Mouse (Mus musculus) hindbrain, embryonic 14.5 days (tissue): ENCODE results near the gene Plekho2. TPM values are rescaled to one million over a fixed set of nuclear protein-coding genes. Genes with fewer than 3 reads are reported as not detected.
A peak's percentile ranks its signal among the peaks of the same experiment; 100 is the strongest.

Experiments
- ATAC-seq: fragments of 200-750 bp; cut with Nextera tagmentation; 2 replicates; pipeline ENCODE4 v1.8.0; 2017; ENCODE audit warnings: moderate number of reproducible peaks, mild to moderate bottlenecking, moderate TSS enrichment, moderate library complexity; ENCODE audit not compliant: low FRiP score
- DNase-seq: peaks from one replicate; pipeline ENCODE4 v3.0.0-alpha.2; 2015; ENCODE audit warnings: low spot score
- H3K27ac ChIP-seq: fragments of 300-500 bp; sonication (generic); 2 replicates; pipeline ENCODE4 v1.5.1; 2014; ENCODE audit warnings: mild to moderate bottlenecking, moderate library complexity
- H3K27me3 ChIP-seq: fragments of 300-500 bp; sonication (generic); 2 replicates; pipeline ENCODE4 v1.6.1; 2014; ENCODE audit warnings: mild to moderate bottlenecking, low read length, mixed read lengths; ENCODE audit not compliant: control insufficient read depth, insufficient read depth
- H3K36me3 ChIP-seq: fragments of 300-500 bp; sonication (generic); replicated peaks from 2 replicates; pipeline ENCODE4 v1.6.1; 2014; ENCODE audit not compliant: control insufficient read depth, insufficient read depth
- H3K4me1 ChIP-seq: fragments of 300-500 bp; sonication (generic); replicated peaks from 2 replicates; pipeline ENCODE4 v1.6.1; 2014; ENCODE audit warnings: antibody characterized with exemption, low read length, mixed read lengths; ENCODE audit not compliant: control insufficient read depth, insufficient read depth
- H3K4me2 ChIP-seq: fragments of 300-500 bp; sonication (generic); replicated peaks from 2 replicates; pipeline ENCODE4 v1.6.1; 2014; ENCODE audit warnings: mild to moderate bottlenecking, moderate library complexity
- H3K4me3 ChIP-seq: fragments of 300-500 bp; sonication (generic); replicated peaks from 2 replicates; pipeline ENCODE4 v1.5.1; 2014; ENCODE audit warnings: mild to moderate bottlenecking, low read length
- H3K9ac ChIP-seq: fragments of 300-500 bp; sonication (generic); 2 replicates; pipeline ENCODE4 v1.6.1; 2014
- H3K9me3 ChIP-seq: fragments of 300-500 bp; sonication (generic); 2 replicates; pipeline ENCODE4 v1.6.1; 2016; ENCODE audit warnings: low read length; ENCODE audit not compliant: control insufficient read depth
- WGBS: fragments of 180-500 bp; shearing (Covaris S2); extraction: QIAGEN DNeasy Blood & Tissue Kit; methylation state at CpG from one replicate; pipeline ENCODE4 v1.1.7; 2014; 5-methylcytosine and 5-hydroxymethylcytosine counted together
- polyA plus RNA-seq: library from polyadenylated mRNA; unstranded; fragments of >200 nt; fragmentation: Nextera tagmentation; extraction: Ambion mirVana; gene quantifications from 2 replicates; pipeline ENCODE4 v1.2.1, GENCODE M21; 2014

Gene Plekho2
- polyA plus RNA-seq, 1 experiment from 2014 or later = 4.4 TPM

DNA sequence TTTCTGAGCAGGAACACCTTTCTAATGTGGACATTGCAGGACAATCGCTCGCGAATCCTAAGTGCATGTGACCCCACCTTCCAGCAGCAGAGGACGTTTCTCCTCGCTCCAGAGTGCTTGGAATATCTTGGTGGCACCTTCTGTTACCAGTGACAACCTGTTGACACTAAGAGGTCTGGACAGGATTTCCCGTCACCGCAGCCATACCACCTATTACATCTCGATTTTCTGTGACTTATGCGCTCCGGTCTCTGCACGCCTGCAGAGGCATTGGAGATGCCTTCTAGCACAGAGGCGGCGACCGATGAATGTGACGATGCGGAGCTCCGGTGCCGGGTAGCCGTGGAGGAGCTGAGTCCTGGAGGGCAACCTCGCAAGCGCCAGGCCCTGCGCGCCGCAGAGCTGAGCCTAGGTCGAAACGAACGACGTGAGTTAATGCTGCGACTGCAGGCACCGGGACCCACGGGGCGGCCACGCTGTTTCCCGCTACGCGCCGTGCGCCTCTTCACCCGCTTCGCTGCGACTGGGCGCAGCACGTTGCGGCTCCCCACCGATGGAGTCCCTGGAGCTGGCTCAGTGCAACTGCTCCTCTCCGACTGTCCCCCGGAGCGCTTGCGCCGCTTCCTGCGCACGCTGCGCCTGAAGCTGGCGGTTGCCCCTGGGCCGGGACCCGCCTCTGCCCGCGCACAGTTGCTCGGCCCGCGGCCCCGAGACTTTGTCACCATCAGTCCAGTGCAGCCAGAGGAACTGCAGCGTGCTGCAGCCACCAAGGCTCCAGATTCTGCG is 7.9 kb upstream of the Plekho2 start:
- H3K4me2 ChIP-seq = peak overlapping the region; percentile 99
- H3K4me3 ChIP-seq = peak overlapping the region; percentile 47
- peak overlapping the region; percentile 61 for H3K9ac ChIP-seq
- no peak overlapping the region for H3K27ac ChIP-seq
- ATAC-seq (peak; percentile 44; the same call in 1 of the 2 replicates), DNase-seq (no peak)
- no peaks in the 10 kb centered on the region for H3K9me3 ChIP-seq
- peaks cover 22% of the 10 kb centered on the region for H3K4me1 ChIP-seq
- WGBS = under 1% methylated on average over 64 of the region's 64 CpGs
- no peaks in the 10 kb centered on the region for H3K36me3 ChIP-seq
- no peaks in the 10 kb centered on the region for H3K27me3 ChIP-seq

DNA sequence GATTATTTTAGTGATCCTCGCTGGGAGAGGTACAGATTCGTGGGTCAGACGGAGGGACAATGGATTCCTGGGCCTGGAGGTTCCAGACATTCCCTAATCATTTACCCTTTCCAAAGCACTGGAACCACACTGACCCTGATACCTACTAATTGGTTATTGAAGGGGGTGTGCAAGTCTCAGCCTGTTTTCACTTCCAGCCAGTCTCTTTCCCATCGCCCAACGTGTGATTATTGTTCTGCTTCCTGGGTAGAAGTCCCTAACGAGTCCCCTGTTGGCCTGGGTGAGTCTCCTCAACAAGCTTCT is 7.4 kb upstream of the Plekho2 start:
- ATAC-seq = no peak

DNA sequence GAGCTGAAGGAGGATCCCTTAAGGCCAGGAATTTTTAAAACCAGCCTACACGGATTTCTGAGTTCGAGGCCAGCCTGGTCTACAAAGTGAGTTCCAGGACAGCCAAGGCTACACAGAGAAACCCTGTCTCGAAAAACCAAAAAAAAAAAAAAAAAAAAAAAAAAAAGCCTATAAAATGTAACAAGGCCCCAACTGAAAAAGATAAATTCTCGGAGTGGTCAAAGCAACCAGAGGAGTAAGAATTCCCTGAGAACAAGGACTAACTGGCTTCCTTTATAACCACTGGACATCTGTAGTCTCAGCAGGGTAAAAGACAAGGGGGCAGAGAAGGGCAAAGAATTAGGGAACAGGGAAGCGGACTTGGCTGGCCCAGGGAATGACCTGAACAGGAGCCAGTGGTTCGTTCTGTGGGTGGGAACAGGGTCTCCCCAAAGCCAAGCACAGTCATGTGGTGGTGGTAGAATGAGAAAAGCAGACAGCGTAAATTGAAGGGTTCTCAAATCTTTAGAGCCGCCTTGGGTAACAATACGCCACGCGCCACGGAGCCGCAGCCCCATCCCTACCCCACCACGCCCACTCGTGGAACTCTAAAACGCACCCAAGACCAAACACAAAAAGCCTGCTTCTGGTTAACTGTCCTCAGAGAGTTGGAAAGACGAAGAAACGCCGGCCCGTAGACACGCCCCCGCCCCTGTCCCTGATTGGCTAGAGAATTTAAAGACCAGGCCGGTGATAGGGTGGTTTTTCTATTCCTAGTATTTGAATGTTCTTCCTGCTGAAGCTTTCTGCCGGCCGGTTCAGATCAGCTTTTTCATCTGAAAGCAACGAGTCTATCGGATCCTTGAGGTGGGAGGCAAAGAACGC is 6.8 kb upstream of the Plekho2 start, which contains the start of gene Pif1:
TSS of gene Pif1 (plus strand) at position 755 of the 864 bp plus-strand sequence.
- peak within 1 kb of the TSS; percentile 47 for H3K4me3 ChIP-seq
- H3K27ac ChIP-seq = no peak within 1 kb of the TSS; the same call in 1 of the 2 replicates
- no peaks in the 10 kb centered on the region for H3K36me3 ChIP-seq
- H3K4me1 ChIP-seq = peaks cover 22% of the 10 kb centered on the region
- H3K4me2 ChIP-seq = peak within 1 kb of the TSS; percentile 99
- H3K9me3 ChIP-seq = no peaks in the 10 kb centered on the region
- H3K9ac ChIP-seq = peak within 1 kb of the TSS; percentile 61
- DNase-seq (peak; percentile 78), ATAC-seq (peak; percentile 85)
- no peaks in the 10 kb centered on the region for H3K27me3 ChIP-seq
- 10% methylated on average over 28 of the region's 28 CpGs for WGBS

More for the DNA sequence above, 7.4 kb upstream of the Plekho2 start:
- peaks cover 22% of the 10 kb centered on the region for H3K4me1 ChIP-seq
- H3K27me3 ChIP-seq = no peaks in the 10 kb centered on the region
- H3K4me2 ChIP-seq = peak overlapping the region; percentile 99
- H3K9ac ChIP-seq = 0 out of 2 replicates have a peak overlapping the region, but pooled peaks have one; percentile 61
- H3K4me3 ChIP-seq = peak overlapping the region; percentile 47
- H3K27ac ChIP-seq = no peak overlapping the region
- H3K36me3 ChIP-seq = no peaks in the 10 kb centered on the region
- H3K9me3 ChIP-seq = no peaks in the 10 kb centered on the region
- no peak for DNase-seq
- 0% methylated on average over 6 of the region's 6 CpGs for WGBS

DNA sequence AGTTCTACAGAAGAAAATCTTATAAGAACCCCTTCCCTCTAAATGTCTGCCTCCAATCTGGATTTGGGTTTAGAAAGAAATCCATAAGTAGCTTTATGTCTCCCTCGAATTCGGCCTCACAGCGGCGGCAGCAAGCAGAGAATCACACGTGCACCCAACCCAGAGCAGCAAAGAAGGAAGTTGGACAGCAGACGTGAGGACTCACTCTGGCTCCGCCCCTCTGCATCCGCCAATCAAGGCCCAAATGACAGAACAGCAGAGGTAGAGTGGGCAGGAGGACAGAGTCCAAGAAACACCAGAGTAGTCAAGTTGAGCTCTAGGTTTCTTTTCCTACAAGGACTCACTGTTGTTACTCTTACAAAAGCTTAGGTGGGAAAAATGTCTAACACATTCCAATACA is 3.2 kb upstream of the Plekho2 start:
- no peaks in the 10 kb centered on the region for H3K27me3 ChIP-seq
- no peak overlapping the region for H3K4me2 ChIP-seq
- no peak for ATAC-seq
- DNase-seq = no peak
- H3K4me3 ChIP-seq = no peak overlapping the region
- H3K9ac ChIP-seq = no peak overlapping the region
- no peaks in the 10 kb centered on the region for H3K9me3 ChIP-seq
- H3K36me3 ChIP-seq = no peaks in the 10 kb centered on the region
- 28% methylated on average over 8 of the region's 8 CpGs for WGBS
- H3K4me1 ChIP-seq = peaks cover 18% of the 10 kb centered on the region
- no peak overlapping the region for H3K27ac ChIP-seq

DNA sequence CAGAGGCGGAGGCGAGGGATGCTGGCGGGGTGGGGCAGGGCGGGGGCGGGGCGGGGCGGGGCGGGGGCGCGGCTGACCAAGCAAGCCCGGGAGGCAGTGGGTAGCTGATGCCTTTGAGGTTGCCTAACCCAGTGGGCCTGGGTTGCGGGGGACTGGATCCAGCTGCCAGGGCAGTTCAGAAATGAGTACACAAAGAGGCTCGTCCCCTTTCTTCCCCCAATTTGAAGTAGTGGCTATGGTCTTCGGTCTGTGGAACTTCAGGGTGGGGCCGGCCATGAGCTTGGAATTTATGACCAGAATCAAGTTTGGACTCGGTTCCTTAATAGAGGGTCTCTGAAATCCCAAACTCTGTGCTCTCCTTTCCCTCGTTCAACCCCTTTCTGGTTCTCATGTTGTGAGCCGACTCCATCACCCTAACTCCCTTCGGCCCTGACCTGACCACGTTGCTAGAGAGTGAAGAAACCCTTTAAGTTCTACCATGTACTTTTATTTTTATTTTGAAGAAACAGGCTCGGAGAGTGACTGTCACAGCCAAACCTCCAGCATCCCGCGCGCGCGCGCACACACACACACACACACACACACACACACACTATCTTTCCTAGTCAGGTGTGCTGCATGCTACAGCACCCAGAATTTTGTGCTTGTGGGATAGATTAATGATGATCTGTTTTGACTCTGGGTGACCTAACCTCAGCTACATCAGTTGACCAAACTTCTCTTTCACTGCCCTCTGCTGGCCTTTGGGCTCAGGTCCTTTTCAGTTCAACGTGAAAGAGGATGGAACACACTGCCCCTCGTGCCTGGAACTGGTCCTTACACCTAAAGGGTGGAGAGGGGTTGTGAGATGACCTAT is 789 bp upstream of the Plekho2 start:
- ATAC-seq (peak; percentile 57), DNase-seq (peak; percentile 75)
- peak overlapping the region; percentile 68 for H3K27ac ChIP-seq
- no peaks in the 10 kb centered on the region for H3K36me3 ChIP-seq
- no peaks in the 10 kb centered on the region for H3K9me3 ChIP-seq
- WGBS = 6% methylated on average over 25 of the region's 29 CpGs
- H3K4me2 ChIP-seq = peak overlapping the region; percentile 68
- H3K9ac ChIP-seq = peak overlapping the region; percentile 58
- H3K27me3 ChIP-seq = no peaks in the 10 kb centered on the region
- peaks cover 14% of the 10 kb centered on the region; the same call in 1 of the 2 replicates for H3K4me1 ChIP-seq
- peak overlapping the region; percentile 53 for H3K4me3 ChIP-seq

DNA sequence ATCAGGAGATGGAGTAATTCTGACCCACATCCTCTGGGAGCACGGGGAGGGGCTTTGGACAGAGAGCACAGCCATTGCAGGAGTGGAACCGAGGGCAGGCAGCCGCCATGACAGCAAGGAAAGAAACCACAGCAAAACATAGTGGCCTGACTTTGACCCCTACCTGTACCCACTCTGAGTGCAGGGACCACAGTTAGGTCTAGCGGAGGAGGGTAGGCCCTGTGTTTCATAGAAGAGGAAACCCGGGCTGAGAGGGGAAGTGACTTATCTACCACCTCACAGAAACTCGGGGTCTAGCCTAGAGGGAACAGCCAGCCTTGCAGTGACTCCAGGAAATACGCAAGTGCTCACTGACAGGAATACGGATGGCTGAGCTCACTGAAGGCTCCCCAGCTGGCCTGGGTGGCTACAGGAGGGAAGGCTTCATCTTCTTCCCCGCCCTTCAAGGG is 1.0 kb downstream of the Plekho2 start:
- Histone ChIP-seq H3K27me3 (no peaks in the 10 kb centered on the region), H3K4me1 (peaks cover 24% of the 10 kb centered on the region; the same call in 1 of the 2 replicates), H3K27ac (no peak overlapping the region), H3K4me2 (peak overlapping the region; percentile 68), H3K4me3 (0 out of 2 replicates have a peak overlapping the region, but pooled peaks have one; percentile 53), H3K9me3 (no peaks in the 10 kb centered on the region), H3K9ac (no peak overlapping the region), H3K36me3 (no peaks in the 10 kb centered on the region)
- 64% methylated on average over 9 of the region's 9 CpGs for WGBS
- no peak for ATAC-seq
- DNase-seq = no peak

DNA sequence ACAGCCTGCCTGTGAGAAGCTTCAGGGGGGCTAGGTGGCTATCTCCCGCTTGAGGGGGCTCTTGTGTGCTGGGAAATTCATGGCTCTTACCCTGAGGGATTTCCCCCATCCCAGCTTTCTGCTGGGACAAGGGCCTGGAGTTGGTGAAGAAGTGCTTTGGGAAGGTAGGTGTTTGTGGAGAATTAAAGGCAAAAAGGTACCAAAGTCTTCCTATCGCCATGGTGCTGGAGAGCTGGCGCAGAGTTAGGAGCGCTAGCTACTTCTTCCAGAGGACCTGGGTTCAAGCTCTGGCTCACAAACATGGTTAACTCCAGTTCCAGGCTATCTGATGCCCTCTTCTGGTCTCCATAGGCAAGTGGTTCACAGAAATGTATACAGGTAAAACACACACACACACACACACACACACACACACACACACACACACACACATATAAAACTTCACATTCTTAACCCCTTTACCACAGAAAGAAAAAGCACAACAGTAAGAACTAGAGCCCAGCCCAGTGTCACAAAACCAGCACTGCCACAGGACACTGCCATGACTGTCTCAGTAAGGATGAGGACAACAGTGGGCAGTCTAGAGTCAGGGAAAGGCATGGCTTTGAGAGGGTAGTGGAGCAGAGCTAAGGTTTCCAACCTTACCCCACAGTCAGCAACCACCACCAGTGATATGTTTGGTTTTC is 2.2 kb downstream of the Plekho2 start:
- 88% methylated on average over 4 of the region's 4 CpGs for WGBS
- ATAC-seq = no peak

DNA sequence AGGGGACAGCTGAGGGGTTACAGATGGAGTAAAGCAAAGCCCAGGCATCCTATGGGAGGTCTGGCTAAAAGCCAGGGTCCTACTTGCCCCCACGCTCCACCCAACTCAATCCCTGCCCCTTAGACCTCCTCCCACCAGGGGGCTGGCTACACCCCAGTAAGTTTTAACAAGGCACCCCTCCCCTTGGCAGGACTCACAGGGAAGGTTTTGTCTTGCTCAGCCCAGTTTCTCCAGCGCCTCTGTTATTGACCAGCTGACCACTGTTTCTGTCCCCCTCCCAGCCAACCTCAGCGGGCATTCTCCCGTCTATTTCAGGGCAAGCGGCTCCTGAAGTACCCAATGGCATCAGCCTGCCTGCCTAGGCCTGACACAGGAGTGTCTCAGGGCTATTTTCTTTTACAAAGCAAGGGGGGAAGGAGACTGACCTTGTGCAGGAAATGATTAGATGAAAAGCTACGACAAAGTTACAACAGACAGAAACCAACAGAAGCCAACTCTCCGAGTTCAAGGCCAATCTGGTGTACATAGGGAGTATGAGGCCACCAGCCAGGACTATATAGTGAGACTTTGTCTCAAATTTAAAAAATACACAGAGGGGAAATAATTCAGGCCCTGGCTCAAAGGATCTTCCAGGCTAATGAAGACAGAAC is 2.9 kb downstream of the Plekho2 start:
- 39% methylated on average over 7 of the region's 7 CpGs for WGBS
- DNase-seq (no peak), ATAC-seq (no peak)
- Histone ChIP-seq H3K36me3 (no peaks in the 10 kb centered on the region), H3K9ac (no peak overlapping the region), H3K27me3 (no peaks in the 10 kb centered on the region), H3K9me3 (no peaks in the 10 kb centered on the region), H3K27ac (no peak overlapping the region), H3K4me2 (no peak overlapping the region), H3K4me3 (no peak overlapping the region), H3K4me1 (peaks cover 24% of the 10 kb centered on the region; the same call in 1 of the 2 replicates)

More for the DNA sequence above, 2.2 kb downstream of the Plekho2 start:
- no peaks in the 10 kb centered on the region for H3K27me3 ChIP-seq
- H3K27ac ChIP-seq = no peak overlapping the region
- H3K36me3 ChIP-seq = no peaks in the 10 kb centered on the region
- no peaks in the 10 kb centered on the region for H3K9me3 ChIP-seq
- H3K4me1 ChIP-seq = peaks cover 24% of the 10 kb centered on the region; the same call in 1 of the 2 replicates
- H3K9ac ChIP-seq = no peak overlapping the region
- H3K4me3 ChIP-seq = no peak overlapping the region
- no peak overlapping the region for H3K4me2 ChIP-seq
- no peak for DNase-seq
